Mouse (Mus musculus): ENCODE data around the gene Slc2a6.

The Slc2a6 gene

DNA sequence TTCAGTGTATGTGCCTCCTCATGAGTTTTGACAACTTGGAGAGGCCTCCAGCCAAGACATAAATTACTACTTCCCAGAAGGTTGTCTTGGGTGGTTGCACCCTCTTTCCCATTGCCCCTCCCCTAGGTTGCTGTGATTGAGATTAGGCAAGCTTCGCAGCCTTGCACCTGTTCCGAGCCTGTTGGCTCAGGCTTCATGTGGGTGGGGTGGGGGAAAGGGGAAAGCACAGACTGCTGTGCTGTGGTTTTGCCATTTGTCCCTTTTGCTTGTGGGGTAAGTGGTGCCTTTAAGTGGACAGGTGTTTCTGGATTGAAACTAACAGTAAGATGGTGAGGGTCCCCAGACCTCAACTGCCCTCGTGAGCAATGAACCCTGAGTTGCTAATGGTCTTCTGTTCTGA, 8.2 kb upstream of the Slc2a6 start:
- no peak for DNase-seq (ENCODE audit: low spot score in 2 of 2)

DNA sequence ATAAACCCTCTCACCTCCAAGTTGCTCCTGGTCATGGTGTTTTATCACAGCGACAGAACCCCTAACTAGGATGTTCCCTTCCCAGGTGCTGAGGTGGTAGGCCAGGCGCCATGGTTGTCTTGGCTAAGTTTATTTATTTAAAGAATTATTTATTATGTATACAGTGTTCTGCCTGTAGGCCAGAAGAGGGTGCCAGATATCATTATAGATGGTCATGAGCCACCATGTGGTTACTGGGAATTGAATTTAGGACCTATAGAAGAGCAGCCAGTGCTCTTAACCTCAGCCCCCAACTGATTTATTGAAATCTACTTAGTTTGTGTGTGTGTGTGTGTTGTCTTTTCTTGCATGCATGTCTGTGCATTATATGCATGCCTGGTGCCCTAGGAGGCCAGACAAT, 4.6 kb upstream of the Slc2a6 start:
- no peak for DNase-seq (ENCODE audit: low spot score in 2 of 2)

DNA sequence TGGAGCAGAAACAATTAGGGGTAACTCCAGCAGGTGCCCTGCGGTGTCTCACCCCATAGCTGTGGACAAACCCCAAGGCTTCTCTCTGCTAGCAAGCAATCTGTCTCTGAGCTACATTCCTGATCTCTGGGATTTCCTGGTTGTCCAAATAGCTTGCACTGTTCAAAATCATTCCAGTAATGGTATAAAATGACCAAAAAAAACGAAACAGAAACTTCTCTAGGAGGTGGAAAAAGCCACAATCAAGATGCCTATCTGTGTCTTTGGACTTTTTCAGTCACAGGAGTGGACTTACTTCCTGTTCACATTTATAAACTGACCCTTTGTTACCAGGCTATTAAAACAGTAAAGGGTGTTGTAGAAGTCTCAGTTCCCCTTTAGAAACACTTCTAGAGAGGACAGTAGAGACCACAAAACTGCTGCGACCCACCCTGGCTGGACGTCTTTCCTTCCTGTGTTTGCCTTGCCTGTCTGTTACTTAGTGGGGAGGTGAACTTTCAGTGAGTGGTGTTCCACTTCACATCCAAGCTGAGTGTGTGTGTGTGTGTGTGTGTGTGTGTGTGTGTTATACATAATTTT, 728 bp upstream of the Slc2a6 start:
- DNase-seq (ENCODE audit: low spot score in 2 of 2), result no peak

DNA sequence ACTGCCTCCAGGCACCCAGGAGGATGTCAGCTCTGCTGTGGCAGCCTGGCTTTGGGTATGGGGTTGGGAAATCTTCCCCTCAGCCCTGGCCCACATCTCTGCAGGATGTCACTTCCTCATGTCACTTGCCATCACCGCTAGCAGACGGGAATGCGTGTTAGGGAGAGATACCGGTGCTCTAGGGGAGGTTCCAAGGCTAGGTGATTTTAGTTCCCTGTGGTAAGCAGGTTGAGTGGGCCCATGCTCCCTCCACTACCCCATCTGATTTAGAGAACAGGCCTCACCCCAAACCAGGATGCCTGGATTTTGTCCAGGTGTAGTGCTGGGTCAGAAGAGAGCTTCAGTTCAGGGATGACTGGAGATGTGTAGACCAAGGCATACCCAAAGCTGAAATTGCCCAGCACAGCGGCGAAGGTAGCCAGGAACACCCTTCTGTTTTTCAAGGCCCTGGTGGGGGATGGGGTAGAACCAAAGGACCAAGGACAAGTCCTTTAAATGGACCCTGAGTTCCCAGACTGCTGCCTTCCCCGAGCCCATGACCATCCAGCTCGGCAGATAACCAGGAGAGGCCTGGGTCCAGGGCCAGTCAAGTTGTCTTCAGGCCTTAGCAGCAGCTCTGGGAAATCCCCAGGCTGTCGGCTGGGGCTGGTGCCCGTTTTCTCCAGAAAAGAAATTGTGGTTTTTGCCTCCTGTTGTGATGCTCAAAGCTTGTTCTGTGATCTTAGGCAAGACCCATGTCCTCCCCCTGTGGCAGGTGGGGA, 761 bp downstream of the Slc2a6 start:
- DNase-seq (ENCODE audit: low spot score in 2 of 2), result no peak

DNA sequence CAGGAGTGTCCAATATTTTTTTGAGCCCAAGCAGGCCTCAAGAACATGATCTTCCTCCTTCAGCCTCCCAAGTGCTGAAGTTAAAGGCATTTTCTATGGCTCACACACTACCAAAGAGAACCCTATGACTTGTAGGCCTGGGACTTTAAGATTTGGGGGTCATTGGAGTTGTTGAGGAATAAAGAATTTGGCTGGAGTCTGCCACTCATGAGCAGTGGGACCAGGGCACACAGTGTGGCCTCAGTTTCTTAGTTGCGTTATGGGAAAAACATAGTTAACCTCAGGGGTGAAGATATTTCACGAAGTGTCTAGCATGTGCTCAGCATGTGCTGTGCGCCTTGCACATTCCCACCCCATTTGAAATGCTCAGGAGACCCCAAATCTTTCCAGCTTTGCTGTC, 1.5 kb downstream of the Slc2a6 start:
- DNase-seq (ENCODE audit: low spot score in 2 of 2), result no peak

DNA sequence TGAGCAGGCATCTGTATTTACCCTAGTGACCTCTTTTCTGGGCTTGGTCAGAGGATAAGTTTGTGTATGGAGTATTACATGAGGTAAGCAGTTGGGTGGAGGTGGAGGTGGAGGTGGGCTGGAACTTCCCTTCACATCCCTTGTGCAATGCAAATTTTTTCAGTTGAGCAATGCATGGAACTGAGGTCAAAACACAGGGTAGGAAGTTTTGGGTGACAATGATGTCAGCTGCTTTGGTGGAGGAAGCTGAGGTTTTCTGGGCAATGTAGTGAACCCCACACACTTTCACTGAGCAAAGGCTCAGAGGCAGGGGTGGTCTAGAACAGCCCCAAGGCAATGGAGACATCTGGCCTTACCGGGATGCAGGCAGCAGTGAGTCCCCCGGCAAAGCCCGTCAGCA, 2.3 kb downstream of the Slc2a6 start:
- DNase-seq (ENCODE audit: low spot score in 2 of 2), result no peak

DNA sequence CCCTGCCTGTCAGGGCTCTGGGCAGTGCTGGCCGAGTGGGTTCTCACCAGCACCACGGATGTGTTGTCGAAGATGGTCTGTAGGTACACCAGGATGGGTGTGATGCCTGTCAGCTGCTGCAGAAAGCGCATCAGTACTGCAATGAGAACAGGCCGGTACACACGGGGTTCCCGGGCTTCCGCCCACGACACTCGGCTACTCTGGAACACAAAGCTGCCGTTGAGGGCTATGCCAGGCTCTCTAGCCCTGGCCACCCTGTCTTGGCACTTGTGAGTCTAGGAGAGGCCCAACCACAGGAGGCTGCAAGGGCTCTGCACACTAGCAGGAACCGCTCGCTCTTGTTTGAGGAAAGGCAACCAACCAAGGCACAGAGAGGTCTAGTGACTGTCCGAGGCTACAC, 3.7 kb downstream of the Slc2a6 start:
- DNase-seq (ENCODE audit: low spot score in 2 of 2), result no peak

DNA sequence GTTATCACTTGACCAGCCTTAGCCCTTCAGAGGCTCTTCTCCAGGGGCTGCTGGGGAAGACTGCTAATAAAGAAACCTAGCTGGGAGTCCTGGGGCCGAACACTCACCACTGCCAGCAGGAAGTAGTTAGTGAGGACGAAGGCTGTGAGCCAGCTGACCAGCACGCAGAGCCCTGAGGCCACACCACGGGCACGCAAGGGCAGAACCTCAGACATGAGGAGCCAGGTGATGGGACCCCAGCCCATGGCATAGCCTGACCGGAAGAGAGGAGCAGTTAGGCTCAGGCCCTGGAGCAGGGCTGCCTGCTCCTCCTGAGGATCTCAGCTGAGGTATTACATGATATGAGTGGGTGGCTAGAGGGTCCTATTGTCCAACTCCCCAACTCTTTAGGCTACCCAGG, 5.2 kb downstream of the Slc2a6 start:
- no peak for DNase-seq (ENCODE audit: low spot score in 2 of 2)

DNA sequence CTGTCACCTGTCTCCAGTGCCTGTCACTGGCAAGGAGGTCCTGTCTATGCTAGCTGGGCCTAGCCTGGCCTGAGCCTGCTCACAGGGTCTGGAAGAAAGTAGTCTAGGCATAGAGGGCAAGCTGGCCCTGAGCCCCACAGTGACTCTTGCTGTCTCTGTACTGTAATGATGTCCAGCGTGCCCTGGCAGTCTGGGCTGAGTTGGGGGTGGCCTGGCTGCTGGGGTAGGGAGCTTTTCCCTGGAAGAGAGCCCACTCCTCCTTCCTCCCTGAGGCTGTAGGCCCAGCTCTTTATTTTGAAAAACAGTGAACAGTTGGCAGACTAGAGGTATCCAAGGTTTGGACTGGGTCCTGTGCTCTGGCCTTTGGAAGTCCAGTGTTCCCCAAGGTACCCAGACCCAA, 6.7 kb downstream of the Slc2a6 start:
- no peak for DNase-seq (ENCODE audit: low spot score in 2 of 2)

DNA sequence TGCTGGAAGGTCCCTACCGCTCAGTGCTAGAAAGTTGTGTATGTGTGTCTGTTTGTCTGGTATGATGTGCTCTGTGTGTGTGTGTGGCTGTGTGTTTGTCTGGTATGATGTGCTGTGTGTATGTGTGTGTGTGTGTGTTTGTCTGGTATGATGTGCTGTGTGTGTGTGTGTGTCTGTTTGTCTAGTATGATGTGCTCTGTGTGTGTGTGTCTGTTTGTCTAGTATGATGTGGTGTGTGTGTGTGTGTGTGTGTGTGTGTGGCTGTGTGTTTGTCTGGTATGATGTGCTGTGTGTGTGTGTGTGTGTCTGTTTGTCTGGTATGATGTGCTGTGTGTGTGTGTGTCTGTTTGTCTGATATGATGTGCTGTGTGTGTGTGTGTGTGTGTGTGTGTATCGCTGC, 8.3 kb downstream of the Slc2a6 start:
- DNase-seq (ENCODE audit: low spot score in 2 of 2), result no peak

DNA sequence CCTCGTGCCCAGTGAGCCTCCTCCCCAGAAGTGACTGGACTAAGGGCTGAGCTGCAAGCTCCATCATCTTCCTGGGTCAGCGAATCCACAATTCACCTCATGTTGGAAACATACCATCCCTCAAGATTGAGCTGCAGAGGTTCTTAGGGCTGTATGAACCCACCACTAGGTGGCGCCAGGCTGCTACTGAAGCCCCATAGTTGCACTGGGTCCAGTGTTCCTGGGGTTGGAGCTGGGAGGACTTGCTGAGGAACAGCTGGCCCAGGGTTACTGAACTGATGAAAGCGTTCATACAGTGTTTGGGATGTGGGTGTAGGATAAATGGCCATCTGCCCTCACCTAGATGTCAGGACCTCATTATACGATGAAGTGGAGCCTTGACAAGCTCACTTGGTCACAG, 10.0 kb downstream of the Slc2a6 start:
- peak; percentile 68 to 78 for DNase-seq (ENCODE audit: low spot score in 2 of 2)

DNA sequence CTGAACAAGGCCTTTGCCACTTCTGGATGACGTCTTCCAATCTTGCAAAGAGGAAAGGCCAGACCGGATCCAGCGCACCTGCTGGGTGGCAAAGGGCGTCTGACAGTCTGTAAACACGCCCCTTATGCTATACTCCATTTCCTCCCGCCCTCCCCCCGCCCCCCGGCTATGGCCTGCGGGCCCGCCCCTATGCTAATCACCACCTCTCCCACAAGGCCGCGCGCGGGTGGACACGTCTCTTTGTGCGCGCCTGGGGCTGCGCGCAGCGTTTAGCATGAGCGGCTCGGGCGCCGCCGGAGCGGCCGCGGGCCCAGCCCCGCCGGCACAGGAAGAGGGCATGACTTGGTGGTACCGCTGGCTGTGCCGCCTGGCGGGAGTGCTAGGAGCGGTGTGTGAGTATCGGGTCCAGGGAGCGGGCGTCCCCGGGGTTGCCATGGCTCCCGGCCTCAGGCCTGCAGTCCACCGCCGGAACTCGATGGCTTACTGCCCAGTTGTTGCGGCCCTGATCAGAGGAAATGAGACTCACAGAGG, 18.0 kb downstream of the Slc2a6 start, which contains the start of gene Cacfd1:
Cacfd1 (plus strand) TSS at position 213 of the 531 bp plus-strand sequence.
- peak; percentile 81 to 84 for DNase-seq (ENCODE audit: low spot score in 2 of 2)

DNA sequence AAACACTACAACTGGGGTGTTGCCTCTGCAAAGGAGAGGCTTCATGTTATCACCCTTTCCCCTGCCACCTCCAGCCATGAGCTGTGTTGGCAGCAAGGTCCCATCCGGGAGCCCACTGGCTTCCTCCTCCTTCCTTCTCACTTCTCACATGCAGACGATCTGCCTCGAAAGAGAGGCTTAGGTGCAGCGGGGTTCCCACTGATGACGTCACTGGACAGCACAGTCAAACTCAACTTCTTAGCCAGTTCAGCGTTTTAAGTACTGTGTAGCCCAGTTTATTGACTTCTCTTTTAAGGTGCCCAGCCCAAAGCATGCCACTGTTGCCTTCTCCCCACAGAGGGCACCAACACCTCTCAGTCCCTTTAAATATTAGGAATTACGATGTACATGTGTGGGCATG, 20.1 kb downstream of the Slc2a6 start:
- no peak for DNase-seq (ENCODE audit: low spot score in 2 of 2)

DNA sequence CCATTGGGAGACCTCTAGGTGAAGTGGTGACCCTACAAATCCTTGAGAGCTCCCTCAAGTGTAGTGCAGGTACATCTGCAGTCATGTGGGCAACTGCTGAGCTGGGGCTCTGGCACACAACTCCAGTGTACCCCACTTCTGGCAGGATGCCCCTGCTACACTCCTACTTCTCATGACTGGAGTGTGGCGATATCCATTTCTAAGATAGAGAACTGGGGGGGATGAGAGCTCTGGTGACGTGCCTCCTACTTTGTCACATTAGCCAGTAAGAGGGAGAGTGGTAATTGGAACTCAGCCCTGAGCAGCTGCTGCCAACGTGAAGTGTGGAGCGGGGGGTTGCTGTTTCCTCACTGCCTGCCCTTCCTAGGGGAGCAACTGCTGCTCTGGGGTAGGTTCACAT, 21.5 kb downstream of the Slc2a6 start:
- DNase-seq (ENCODE audit: low spot score in 2 of 2), result no peak

DNA sequence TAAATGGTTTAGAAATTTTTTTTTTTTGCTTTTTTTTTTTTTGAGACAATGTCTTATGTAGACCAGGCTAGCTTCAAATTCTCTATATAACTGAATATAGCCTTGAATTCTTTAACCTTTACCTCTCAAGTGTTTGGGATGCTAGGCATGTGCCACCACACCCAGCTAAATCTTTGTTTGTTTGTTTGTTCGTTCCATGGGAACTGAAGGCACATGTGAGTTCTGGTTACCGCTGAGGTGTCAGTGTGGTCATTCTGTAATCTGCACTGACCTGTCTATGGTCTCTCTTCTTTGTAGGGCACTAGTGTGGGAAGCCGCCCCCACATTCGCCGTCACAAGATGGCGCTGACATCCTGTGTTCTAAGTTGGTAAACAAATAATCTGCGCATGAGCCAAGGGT, 29.8 kb downstream of the Slc2a6 start:
- no peak for DNase-seq (ENCODE audit: low spot score in 2 of 2)

DNA sequence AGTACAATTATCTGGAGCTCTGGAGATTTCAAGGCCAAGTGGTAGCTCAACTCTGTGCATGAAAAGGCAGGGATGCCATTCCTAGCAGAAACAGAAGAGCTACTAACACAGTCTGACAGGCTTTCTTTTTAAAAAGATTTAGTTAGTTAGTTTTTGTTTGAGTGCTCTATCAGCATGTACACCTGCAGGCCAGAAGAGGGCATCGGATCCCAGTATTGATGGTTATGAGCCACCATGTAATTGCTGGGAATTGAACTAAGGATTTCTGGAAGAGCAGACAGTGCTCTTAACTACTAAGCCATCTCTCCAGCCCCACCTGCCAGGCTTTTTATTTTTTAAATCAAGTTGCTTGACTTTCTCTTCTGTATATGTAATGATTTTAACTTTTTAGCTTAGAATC, 30.3 kb downstream of the Slc2a6 start:
- no peak for DNase-seq (ENCODE audit: low spot score in 2 of 2)

DNA sequence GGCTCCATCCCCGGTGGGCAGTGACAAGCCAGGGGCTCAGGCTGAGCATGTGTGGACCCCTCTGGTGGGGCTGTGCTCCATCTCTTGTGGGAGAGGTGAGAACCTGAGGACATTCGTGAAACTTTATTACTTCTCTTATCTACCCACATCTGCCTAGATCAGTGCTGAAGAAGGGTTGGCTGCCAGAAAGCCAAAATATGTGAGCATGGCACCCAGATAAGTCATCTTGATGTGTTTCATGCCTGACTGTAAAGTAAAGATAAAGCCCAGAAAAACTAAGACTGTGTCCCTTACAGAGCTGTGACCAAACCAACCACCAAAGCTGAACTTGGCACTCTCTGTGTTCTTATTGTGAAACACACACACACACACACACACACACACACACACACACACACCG, 33.9 kb downstream of the Slc2a6 start:
- no peak for DNase-seq (ENCODE audit: low spot score in 2 of 2)

DNA sequence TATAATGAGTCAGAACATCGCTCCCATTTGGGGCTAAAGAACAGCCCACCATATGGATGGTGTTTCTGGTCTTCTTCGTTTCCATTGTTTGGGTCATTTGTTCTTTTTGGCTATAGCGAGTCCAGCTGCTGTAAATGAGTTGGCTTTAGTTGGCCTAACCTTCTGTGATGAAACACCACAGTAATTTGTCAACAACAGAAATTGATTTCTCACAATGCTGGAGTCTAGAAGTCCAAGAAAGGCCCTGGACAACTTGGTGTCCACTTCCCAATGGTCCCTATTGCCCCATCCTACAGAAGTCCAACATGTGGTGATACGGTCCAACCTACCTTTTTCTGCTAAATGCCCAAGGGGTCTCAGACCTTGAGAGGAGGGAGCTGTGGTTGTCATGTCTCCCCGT, 43.2 kb downstream of the Slc2a6 start:
- no peak for DNase-seq (ENCODE audit: low spot score in 2 of 2)

DNA sequence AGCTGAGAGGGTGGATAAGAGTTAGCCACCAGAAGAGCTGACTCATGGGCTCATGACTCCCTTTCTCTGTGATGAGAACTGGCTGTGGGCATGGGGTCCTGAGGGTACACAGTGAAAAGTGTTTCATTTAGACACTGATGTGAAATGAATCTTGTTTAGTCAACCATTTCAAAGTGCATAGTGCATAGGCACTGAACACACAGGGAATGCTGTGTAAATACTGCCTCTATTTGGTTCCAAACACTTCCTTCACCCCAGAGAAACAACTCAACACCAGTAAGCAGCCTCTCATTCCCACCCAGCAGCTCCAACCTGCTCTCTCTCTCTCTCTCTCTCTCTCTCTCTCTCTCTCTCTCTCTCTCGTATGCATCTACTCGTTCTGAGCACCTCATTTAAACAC, 43.6 kb downstream of the Slc2a6 start:
- DNase-seq (ENCODE audit: low spot score in 2 of 2), result no peak

DNA sequence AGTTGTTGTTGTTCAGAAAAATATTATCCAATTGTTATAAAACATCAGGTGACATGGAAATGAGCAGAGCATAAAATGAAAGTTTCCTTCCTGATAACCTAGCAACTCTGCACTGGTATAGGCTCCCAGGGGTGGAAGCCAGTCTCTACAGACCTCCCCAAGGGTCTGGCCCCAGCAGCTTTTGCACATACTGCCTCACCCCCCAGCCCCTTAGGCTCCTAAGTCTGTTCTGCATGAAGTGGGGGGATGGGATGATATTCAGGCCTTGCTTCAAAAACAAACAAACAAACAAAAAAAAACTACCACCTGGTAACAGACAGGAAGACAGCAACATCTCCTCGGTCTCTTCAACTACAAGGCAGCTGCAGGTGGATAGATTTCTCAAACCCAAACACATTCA, 47.4 kb downstream of the Slc2a6 start:
- no peak for DNase-seq (ENCODE audit: low spot score in 2 of 2)

DNA sequence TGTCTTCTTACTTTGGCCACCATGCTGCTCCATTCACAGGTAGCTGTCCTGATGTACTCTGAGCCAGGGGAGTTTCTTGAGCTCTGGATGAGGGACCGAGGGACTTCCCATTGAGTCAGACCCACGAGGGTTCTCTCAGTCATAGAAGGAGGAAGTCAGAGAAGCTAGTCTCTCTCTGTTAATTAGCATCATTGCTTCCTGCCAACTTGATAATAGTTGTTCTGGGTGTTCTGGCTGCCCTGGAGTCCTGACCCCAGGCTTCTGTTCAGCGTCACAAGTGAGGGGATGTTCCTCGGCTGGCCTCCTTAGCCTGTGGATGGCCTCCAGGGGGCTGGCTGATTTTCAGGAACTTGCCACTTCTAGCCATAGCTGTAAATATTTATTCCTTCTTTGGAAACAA, 53.8 kb downstream of the Slc2a6 start:
- DNase-seq (ENCODE audit: low spot score in 2 of 2), result no peak

DNA sequence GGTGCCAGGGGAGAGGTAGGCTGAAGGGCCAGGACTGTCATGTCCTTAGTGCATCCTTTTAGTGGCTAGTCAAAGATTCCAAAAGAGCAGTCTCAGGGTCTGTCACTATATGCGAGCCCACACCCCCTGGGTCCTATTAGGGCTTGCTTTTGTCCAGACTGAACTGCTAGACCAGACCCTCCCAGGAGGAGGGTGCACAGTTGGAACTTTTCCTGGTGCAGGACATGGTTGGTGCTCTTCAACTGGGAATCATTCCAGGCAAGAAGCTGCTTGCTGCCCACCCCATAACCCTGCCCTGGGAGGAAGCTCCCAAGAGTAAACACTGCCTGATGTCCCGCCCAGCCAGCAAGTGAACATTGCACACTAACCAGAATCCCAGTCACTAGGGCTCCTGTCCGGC, 54.7 kb downstream of the Slc2a6 start, which contains the start of gene Adamts13:
Adamts13 (plus strand) TSS at position 301 of the 400 bp plus-strand sequence.
- DNase-seq (ENCODE audit: low spot score in 2 of 2), result no peak
